Mouse (Mus musculus): ENCODE measurements around the gene Tbl3. TPM values are rescaled to one million over a fixed set of nuclear protein-coding genes. Genes with fewer than 3 reads are reported as not detected.

Tbl3 gene
- 10 to 100 TPM; 15.4 to 16.0 TPM for total RNA-seq (2021)
- long read RNA-seq, experiment 1, full-length matches to known transcripts: 35 of 39 reads
- long read RNA-seq, experiment 1, partial matches to known transcripts: 2 of 39 reads
- long read RNA-seq, experiment 1, other reads (novel, unspliced or antisense): 2 of 39 reads
- long read RNA-seq, experiment 2, full-length matches to known transcripts: 23 of 27 reads
- long read RNA-seq, experiment 2, partial matches to known transcripts: 2 of 27 reads
- long read RNA-seq, experiment 2, other reads (novel, unspliced or antisense): 2 of 27 reads

GRCm38 (mm10) chr17:24706982-24707800 lies at the start of gene Tbl3:
Gene Tbl3, minus strand, starts transcription at chr17:24707660.
- DNase-seq (ENCODE audit: low spot score): peak; percentile 92

GRCm38 (mm10) chr17:24752415-24753394 lies 45.2 kb upstream of the Tbl3 start, which contains the start of gene Hs3st6:
Gene Hs3st6, plus strand, starts transcription at chr17:24752988.
- no peak for DNase-seq (ENCODE audit: low spot score)

- DNase-seq (ENCODE audit: low spot score): no peak
These were observed 44.1 kb upstream of the Tbl3 start for GRCm38 (mm10) chr17:24751528-24751927.

- no peak for DNase-seq (ENCODE audit: low spot score)
These were observed 39.5 kb upstream of the Tbl3 start for GRCm38 (mm10) chr17:24746986-24747385.

- DNase-seq (ENCODE audit: low spot score): peak; percentile 88
These were observed 38.4 kb upstream of the Tbl3 start for GRCm38 (mm10) chr17:24745526-24746497.

- DNase-seq (ENCODE audit: low spot score): no peak
These were observed 36.9 kb upstream of the Tbl3 start for GRCm38 (mm10) chr17:24744381-24744780.

- no peak for DNase-seq (ENCODE audit: low spot score)
These were observed 36.4 kb upstream of the Tbl3 start for GRCm38 (mm10) chr17:24743896-24744295.

GRCm38 (mm10) chr17:24742307-24742706 lies 34.8 kb upstream of the Tbl3 start:
- DNase-seq (ENCODE audit: low spot score): no peak

GRCm38 (mm10) chr17:24739926-24740325 lies 32.5 kb upstream of the Tbl3 start:
- DNase-seq (ENCODE audit: low spot score): no peak

- no peak for DNase-seq (ENCODE audit: low spot score)
These were observed 30.8 kb upstream of the Tbl3 start for GRCm38 (mm10) chr17:24738238-24738637.

GRCm38 (mm10) chr17:24737135-24737810 lies 29.8 kb upstream of the Tbl3 start:
- no peak for DNase-seq (ENCODE audit: low spot score)

- peak; percentile 99 for DNase-seq (ENCODE audit: low spot score)
These were observed 29.0 kb upstream of the Tbl3 start, which contains the start of gene Msrb1 for GRCm38 (mm10) chr17:24736330-24737051. Gene Msrb1, plus strand, starts transcription at chr17:24736642.

- no peak for DNase-seq (ENCODE audit: low spot score)
These were observed 28.0 kb upstream of the Tbl3 start for GRCm38 (mm10) chr17:24735446-24735845.

- no peak for DNase-seq (ENCODE audit: low spot score)
These were observed 27.1 kb upstream of the Tbl3 start for GRCm38 (mm10) chr17:24734513-24734912.

GRCm38 (mm10) chr17:24733434-24734050 lies 26.1 kb upstream of the Tbl3 start:
- DNase-seq (ENCODE audit: low spot score): no peak

GRCm38 (mm10) chr17:24732233-24732935 lies 24.9 kb upstream of the Tbl3 start:
- DNase-seq (ENCODE audit: low spot score): peak; percentile 89

- no peak for DNase-seq (ENCODE audit: low spot score)
These were observed 23.3 kb upstream of the Tbl3 start for GRCm38 (mm10) chr17:24730787-24731186.

- peak; percentile 55 for DNase-seq (ENCODE audit: low spot score)
These were observed 21.6 kb upstream of the Tbl3 start for GRCm38 (mm10) chr17:24729067-24729466.

Data from gastrocnemius, adult 18-20 months (tissue).